Mouse (Mus musculus): Measurements from ENCODE around the gene Tex19.2. TPM values are rescaled to one million over a fixed set of nuclear protein-coding genes. Genes with fewer than 3 reads are reported as not detected.

Gene Tex19.2
- polyA plus RNA-seq, 1 experiment, result not detected

GRCm38 (mm10) chr11:121092606-121093585 lies 25.6 kb downstream of the Tex19.2 start:
- TF ChIP-seq CTCF (IDR thresholded peaks at IDR 0.05; ENCODE audit: borderline replicate concordance, insufficient read depth, low read length), result no peak
- TF ChIP-seq POLR2A (IDR thresholded peaks at IDR 0.05; ENCODE audit: low read depth, low read length), result no peak
- Histone ChIP-seq H3K27ac (ENCODE audit: insufficient read depth, low read length) (no peak overlapping the region), H3K4me1 (ENCODE audit: control insufficient read depth, insufficient read depth, low read length) (no peaks in the 10 kb centered on the region), H3K4me3 (ENCODE audit: insufficient read depth, low read length) (no peak overlapping the region)

GRCm38 (mm10) chr11:121090943-121091342 lies 27.5 kb downstream of the Tex19.2 start:
- H3K4me3 ChIP-seq (ENCODE audit: insufficient read depth, low read length), result no peak overlapping the region
- H3K4me1 ChIP-seq (ENCODE audit: control insufficient read depth, insufficient read depth, low read length), result no peaks in the 10 kb centered on the region
- TF ChIP-seq CTCF (IDR thresholded peaks at IDR 0.05; ENCODE audit: borderline replicate concordance, insufficient read depth, low read length) (no peak), POLR2A (IDR thresholded peaks at IDR 0.05; ENCODE audit: low read depth, low read length) (no peak)
- no peak overlapping the region for H3K27ac ChIP-seq (ENCODE audit: insufficient read depth, low read length)

GRCm38 (mm10) chr11:121089756-121090546 lies 28.5 kb downstream of the Tex19.2 start:
- no peak overlapping the region for H3K27ac ChIP-seq (ENCODE audit: insufficient read depth, low read length)
- H3K4me3 ChIP-seq (ENCODE audit: insufficient read depth, low read length), result no peak overlapping the region
- TF ChIP-seq POLR2A (IDR thresholded peaks at IDR 0.05; ENCODE audit: low read depth, low read length) (no peak), CTCF (IDR thresholded peaks at IDR 0.05; ENCODE audit: borderline replicate concordance, insufficient read depth, low read length) (no peak)
- no peaks in the 10 kb centered on the region for H3K4me1 ChIP-seq (ENCODE audit: control insufficient read depth, insufficient read depth, low read length)

- Histone ChIP-seq H3K4me3 (ENCODE audit: insufficient read depth, low read length) (no peak overlapping the region), H3K27ac (ENCODE audit: insufficient read depth, low read length) (no peak overlapping the region), H3K4me1 (ENCODE audit: control insufficient read depth, insufficient read depth, low read length) (no peaks in the 10 kb centered on the region)
- no peak for TF ChIP-seq CTCF (IDR thresholded peaks at IDR 0.05; ENCODE audit: borderline replicate concordance, insufficient read depth, low read length)
- no peak for TF ChIP-seq POLR2A (IDR thresholded peaks at IDR 0.05; ENCODE audit: low read depth, low read length)
Measured at GRCm38 (mm10) chr11:121088997-121089396, 29.5 kb downstream of the Tex19.2 start.

GRCm38 (mm10) chr11:121086296-121086695 lies 32.2 kb downstream of the Tex19.2 start:
- no peak overlapping the region for H3K27ac ChIP-seq (ENCODE audit: insufficient read depth, low read length)
- no peaks in the 10 kb centered on the region for H3K4me1 ChIP-seq (ENCODE audit: control insufficient read depth, insufficient read depth, low read length)
- no peak overlapping the region for H3K4me3 ChIP-seq (ENCODE audit: insufficient read depth, low read length)
- TF ChIP-seq CTCF (IDR thresholded peaks at IDR 0.05; ENCODE audit: borderline replicate concordance, insufficient read depth, low read length) (no peak), POLR2A (IDR thresholded peaks at IDR 0.05; ENCODE audit: low read depth, low read length) (no peak)

GRCm38 (mm10) chr11:121085181-121085580 lies 33.3 kb downstream of the Tex19.2 start:
- no peak for TF ChIP-seq POLR2A (IDR thresholded peaks at IDR 0.05; ENCODE audit: low read depth, low read length)
- no peak for TF ChIP-seq CTCF (IDR thresholded peaks at IDR 0.05; ENCODE audit: borderline replicate concordance, insufficient read depth, low read length)
- no peak overlapping the region for H3K27ac ChIP-seq (ENCODE audit: insufficient read depth, low read length)
- H3K4me3 ChIP-seq (ENCODE audit: insufficient read depth, low read length), result no peak overlapping the region
- no peaks in the 10 kb centered on the region for H3K4me1 ChIP-seq (ENCODE audit: control insufficient read depth, insufficient read depth, low read length)

- Histone ChIP-seq H3K4me3 (ENCODE audit: insufficient read depth, low read length) (no peak overlapping the region), H3K27ac (ENCODE audit: insufficient read depth, low read length) (no peak overlapping the region), H3K4me1 (ENCODE audit: control insufficient read depth, insufficient read depth, low read length) (no peaks in the 10 kb centered on the region)
- TF ChIP-seq CTCF (IDR thresholded peaks at IDR 0.05; ENCODE audit: borderline replicate concordance, insufficient read depth, low read length) (no peak), POLR2A (IDR thresholded peaks at IDR 0.05; ENCODE audit: low read depth, low read length) (no peak)
Measured at GRCm38 (mm10) chr11:121082857-121083500, 35.5 kb downstream of the Tex19.2 start.

- Histone ChIP-seq H3K27ac (ENCODE audit: insufficient read depth, low read length) (no peak overlapping the region), H3K4me3 (ENCODE audit: insufficient read depth, low read length) (no peak overlapping the region), H3K4me1 (ENCODE audit: control insufficient read depth, insufficient read depth, low read length) (no peaks in the 10 kb centered on the region)
- no peak for TF ChIP-seq CTCF (IDR thresholded peaks at IDR 0.05; ENCODE audit: borderline replicate concordance, insufficient read depth, low read length)
- TF ChIP-seq POLR2A (IDR thresholded peaks at IDR 0.05; ENCODE audit: low read depth, low read length), result no peak
Measured at GRCm38 (mm10) chr11:121082250-121082649, 36.2 kb downstream of the Tex19.2 start.

GRCm38 (mm10) chr11:121081120-121081519 lies 37.4 kb downstream of the Tex19.2 start, which contains the start of gene Sectm1a:
Gene Sectm1a, minus strand, starts transcription at chr11:121081220.
- no peak within 1 kb of the TSS for H3K4me3 ChIP-seq (ENCODE audit: insufficient read depth, low read length)
- no peaks in the 10 kb centered on the region for H3K4me1 ChIP-seq (ENCODE audit: control insufficient read depth, insufficient read depth, low read length)
- H3K27ac ChIP-seq (ENCODE audit: insufficient read depth, low read length), result no peak within 1 kb of the TSS
- TF ChIP-seq CTCF (IDR thresholded peaks at IDR 0.05; ENCODE audit: borderline replicate concordance, insufficient read depth, low read length), result no peak
- TF ChIP-seq POLR2A (IDR thresholded peaks at IDR 0.05; ENCODE audit: low read depth, low read length), result no peak
